Mouse (Mus musculus) CH12.LX (cell line): ENCODE data around the gene Zfp605.

Experiments used
- CHD1 ChIP-seq: IDR thresholded peaks from 2 replicates; pipeline ENCODE4 v1.6.1; 2012; ENCODE audit warnings: low read depth, low read length, improper control_type of control experiment, inconsistent platforms
- CTCF ChIP-seq, 2 experiments: IDR thresholded peaks in 1 of 2; conservative IDR thresholded peaks in 1 of 2; 2 replicates each; pipeline ENCODE4 v1.5.1; 2011 to 2012; ENCODE audit warnings: low read depth in 2 of 2, low read length in 2 of 2, improper control_type of control experiment in 1 of 2, inconsistent platforms in 1 of 2, mild to moderate bottlenecking in 1 of 2, moderate library complexity in 1 of 2
- KAT2A ChIP-seq: IDR thresholded peaks from 2 replicates; pipeline ENCODE4 v1.6.1; 2012; ENCODE audit warnings: low read length, improper control_type of control experiment, inconsistent platforms; ENCODE audit not compliant: insufficient replicate concordance
- POLR2A ChIP-seq: IDR thresholded peaks from 2 replicates; pipeline ENCODE4 v1.6.1; 2011; ENCODE audit warnings: low read depth, mild to moderate bottlenecking, improper control_type of control experiment, low read length
- SMC3 ChIP-seq: IDR thresholded peaks from 2 replicates; pipeline ENCODE4 v1.6.1; 2011; ENCODE audit warnings: low read depth, low read length, improper control_type of control experiment
- TCF12 ChIP-seq: IDR thresholded peaks from 2 replicates; pipeline ENCODE4 v1.6.1; 2014; ENCODE audit warnings: low read depth, mild to moderate bottlenecking, inconsistent platforms, low read length, improper control_type of control experiment
- UBTF ChIP-seq: IDR thresholded peaks from 2 replicates; pipeline ENCODE4 v1.6.1; 2012; ENCODE audit warnings: low read depth, mild to moderate bottlenecking, inconsistent platforms, low read length, improper control_type of control experiment, moderate library complexity
- USF1 ChIP-seq: IDR thresholded peaks from 2 replicates; pipeline ENCODE4 v1.6.1; 2014; ENCODE audit warnings: low read depth, mild to moderate bottlenecking, inconsistent platforms, low read length, improper control_type of control experiment
- ZC3H11A ChIP-seq: IDR thresholded peaks from 2 replicates; pipeline ENCODE4 v1.6.1; 2012; ENCODE audit warnings: low read depth, mild to moderate bottlenecking, inconsistent platforms, low read length, improper control_type of control experiment
- ZMIZ1 ChIP-seq: IDR thresholded peaks from 2 replicates; pipeline ENCODE4 v1.6.1; 2012; ENCODE audit warnings: low read depth, mild to moderate bottlenecking, inconsistent platforms, low read length, improper control_type of control experiment
- ZNF384 ChIP-seq: IDR thresholded peaks from 2 replicates; pipeline ENCODE4 v1.6.1; 2012; ENCODE audit warnings: low read depth, low read length, improper control_type of control experiment, inconsistent platforms

DNA sequence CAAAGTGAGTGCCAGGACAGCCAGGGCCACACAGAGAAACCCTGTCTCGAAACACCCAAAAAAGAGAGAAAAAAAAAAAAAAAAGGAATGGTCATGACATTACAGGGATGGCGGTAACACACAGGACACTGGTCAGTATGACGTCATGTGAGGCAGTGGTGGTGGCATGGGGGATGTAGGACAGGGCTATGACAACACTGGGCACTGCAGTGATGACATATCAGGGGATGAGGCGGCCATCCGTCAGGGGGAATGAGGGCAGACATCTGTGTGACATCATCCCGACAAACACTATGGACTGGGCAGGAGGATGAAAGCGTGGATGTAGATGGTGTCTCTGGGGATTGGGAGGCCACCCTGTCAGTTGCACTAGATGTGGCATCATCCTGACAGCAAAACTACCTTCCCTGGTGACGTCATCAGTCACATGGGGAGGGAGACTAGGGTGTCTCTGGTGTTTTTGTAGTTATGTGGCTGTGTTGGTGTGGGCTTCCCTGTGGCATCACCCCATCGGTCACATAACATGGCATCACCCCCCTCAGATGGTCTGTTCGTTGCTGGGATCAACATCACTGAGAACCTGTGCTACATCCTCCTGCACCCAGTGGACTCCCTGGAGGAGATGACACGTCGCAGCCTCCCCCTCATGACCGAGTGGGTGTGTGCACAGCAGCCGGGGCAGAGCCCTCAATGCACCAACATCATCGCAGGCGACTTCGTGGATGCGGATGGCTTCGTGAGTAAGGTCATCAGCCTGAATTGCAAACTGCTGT lies 6.9 kb upstream of the Zfp605 start:
- TF ChIP-seq CTCF (conservative IDR thresholded peaks at IDR 0.05 in 1 of 2, IDR thresholded peaks at IDR 0.05 in 1 of 2; ENCODE audit: low read depth in 2 of 2, low read length in 2 of 2) (no peak), ZNF384 (no peak), UBTF (no peak), TCF12 (no peak), CHD1 (no peak), POLR2A (no peak), SMC3 (no peak), USF1 (no peak), KAT2A (no peak), ZC3H11A (no peak), ZMIZ1 (no peak)
